Mouse (Mus musculus): ENCODE results near the gene Rgp1. TPM values are rescaled to one million over a fixed set of nuclear protein-coding genes. Genes with fewer than 3 reads are reported as not detected.

The Rgp1 gene
- total and polyA plus RNA-seq, 3 experiments: 17.1 to 47.6 TPM; not detected in 1

- Histone ChIP-seq H3K79me2 (ENCODE audit: control insufficient read depth, insufficient read depth, low read length, poor library complexity) (no peaks in the 10 kb centered on the region), H3K36me3 (ENCODE audit: control insufficient read depth in 1 of 2, insufficient read depth in 2 of 2, low read length in 2 of 2) (peaks cover 0 to 15% of the 10 kb centered on the region in 2 experiments; a peak in 2 of 4 replicates), H3K9ac (ENCODE audit: control insufficient read depth, low read depth, low read length, poor library complexity, severe bottlenecking) (peak overlapping the region; percentile 71), H3K27ac (ENCODE audit: control insufficient read depth, low read depth, low read length) (peak overlapping the region; percentile 93), H3K4me3 (ENCODE audit: control insufficient read depth in 1 of 2, insufficient read depth in 1 of 2, low read depth in 2 of 2, low read length in 2 of 2) (peak overlapping the region; percentile 41 to 51), H3K9me3 (replicated peaks; ENCODE audit: insufficient read depth, low read length) (no peaks in the 10 kb centered on the region), H3K27me3 (ENCODE audit: control insufficient read depth in 1 of 2, insufficient read depth in 2 of 2, low read length in 2 of 2) (no peaks in the 10 kb centered on the region), H3K4me1 (ENCODE audit: control insufficient read depth in 1 of 2, insufficient read depth in 2 of 2, low read length in 2 of 2) (peaks cover 3 to 5% of the 10 kb centered on the region in 2 experiments; a peak in 3 of 4 replicates)
- TF ChIP-seq POLR2AphosphoS5 (IDR thresholded peaks at IDR 0.05; ENCODE audit: borderline replicate concordance, low read depth, low read length) (no peak), ZC3H11A (IDR thresholded peaks at IDR 0.05; ENCODE audit: low read depth, low read length) (no peak), SIN3A (IDR thresholded peaks at IDR 0.05; ENCODE audit: low read length) (peak; percentile 82), MAZ (IDR thresholded peaks at IDR 0.05; ENCODE audit: low read depth, low read length) (no peak), TBP (IDR thresholded peaks at IDR 0.05; ENCODE audit: low read depth, low read length) (no peak; the same call in 1 of the 2 replicates), UBTF (IDR thresholded peaks at IDR 0.05; ENCODE audit: borderline replicate concordance, insufficient read depth, low read depth, low read length) (no peak), CTCF (IDR thresholded peaks at IDR 0.05 in 2 of 3, conservative IDR thresholded peaks at IDR 0.05 in 1 of 3; ENCODE audit: control insufficient read depth in 1 of 3, insufficient read depth in 1 of 3, low read depth in 2 of 3, low read length in 3 of 3, poor library complexity in 1 of 3, severe bottlenecking in 1 of 3) (no peak), GABPA (IDR thresholded peaks at IDR 0.05; ENCODE audit: low read depth, low read length) (no peak), RCOR1 (IDR thresholded peaks at IDR 0.05; ENCODE audit: low read depth, low read length) (0 out of 2 replicates have a peak, but pooled peaks have one; percentile 29), HCFC1 (IDR thresholded peaks at IDR 0.05; ENCODE audit: low read depth, low read length) (no peak), MXI1 (IDR thresholded peaks at IDR 0.05; ENCODE audit: low read depth, low read length) (peak; percentile 74), GATA1 (IDR thresholded peaks at IDR 0.05; ENCODE audit: low read depth, low read length) (peak; percentile 87), MYC (IDR thresholded peaks at IDR 0.05; ENCODE audit: low read depth, low read length) (peak; percentile 52; the same call in 1 of the 2 replicates), ZMIZ1 (IDR thresholded peaks at IDR 0.05; ENCODE audit: low read depth, low read length) (no peak), E2F4 (IDR thresholded peaks at IDR 0.05; ENCODE audit: borderline replicate concordance, low read depth, low read length) (no peak), ZNF384 (IDR thresholded peaks at IDR 0.05; ENCODE audit: low read depth, low read length) (peak; percentile 87), MAFK (IDR thresholded peaks at IDR 0.05; ENCODE audit: borderline replicate concordance, low read depth, low read length) (no peak), JUND (IDR thresholded peaks at IDR 0.05; ENCODE audit: low read depth, low read length) (no peak), NELFE (IDR thresholded peaks at IDR 0.05; ENCODE audit: low read depth, low read length) (peak; percentile 9; the same call in 1 of the 2 replicates), SMC3 (IDR thresholded peaks at IDR 0.05; ENCODE audit: low read depth, low read length) (no peak), CHD2 (IDR thresholded peaks at IDR 0.05; ENCODE audit: low read length) (no peak), ETS1 (IDR thresholded peaks at IDR 0.05; ENCODE audit: low read depth, low read length) (peak; percentile 79), TAL1 (IDR thresholded peaks at IDR 0.05; ENCODE audit: low read length) (peak; percentile 81), POLR2AphosphoS2 (IDR thresholded peaks at IDR 0.05; ENCODE audit: low read length) (no peak), MYB (IDR thresholded peaks at IDR 0.05; ENCODE audit: low read depth, low read length) (peak; percentile 23; the same call in 1 of the 2 replicates), TCF12 (IDR thresholded peaks at IDR 0.05; ENCODE audit: low read depth, low read length) (peak; percentile 83), USF2 (IDR thresholded peaks at IDR 0.05; ENCODE audit: borderline replicate concordance in 1 of 2, insufficient read depth in 1 of 2, low read depth in 1 of 2, low read length in 2 of 2) (no peak), EP300 (IDR thresholded peaks at IDR 0.05; ENCODE audit: low read depth in 1 of 2, low read length in 2 of 2) (peak; percentile 78 to 88), RAD21 (IDR thresholded peaks at IDR 0.05; ENCODE audit: low read depth, low read length) (no peak), ELF1 (IDR thresholded peaks at IDR 0.05; ENCODE audit: low read depth, low read length) (no peak), USF1 (IDR thresholded peaks at IDR 0.05; ENCODE audit: low read depth, low read length) (no peak), POLR2A (IDR thresholded peaks at IDR 0.05; ENCODE audit: control insufficient read depth in 1 of 2, insufficient read depth in 1 of 2, low read depth in 1 of 2, low read length in 2 of 2, poor library complexity in 1 of 2) (no peak)
- DNase-seq (ENCODE audit: low read depth, low spot score): peak; percentile 92
These were observed 34.0 kb downstream of the Rgp1 start for GRCm38 (mm10) chr4:43612534-43612933.
